Mouse (Mus musculus) bone marrow macrophage, adult 2 months (primary cell): ENCODE data around the gene Abca2. TPM values are rescaled to one million over a fixed set of nuclear protein-coding genes. Genes with fewer than 3 reads are reported as not detected.

Experiments used
- H3K27ac ChIP-seq: 2 replicates; pipeline ENCODE4 v1.5.1; 2012; ENCODE audit warnings: low read depth, low read length; ENCODE audit not compliant: insufficient read depth
- H3K4me1 ChIP-seq: 2 replicates; pipeline ENCODE4 v1.6.1; 2012; ENCODE audit warnings: low read length; ENCODE audit not compliant: control insufficient read depth, insufficient read depth
- H3K4me3 ChIP-seq: 2 replicates; pipeline ENCODE4 v1.5.1; 2012; ENCODE audit warnings: mild to moderate bottlenecking, low read length, moderate library complexity; ENCODE audit not compliant: insufficient read depth
- CTCF ChIP-seq: IDR thresholded peaks from 2 replicates; pipeline ENCODE4 v1.5.1; 2012; ENCODE audit warnings: low read depth, mild to moderate bottlenecking, low read length, moderate library complexity
- POLR2A ChIP-seq: IDR thresholded peaks from 2 replicates; pipeline ENCODE4 v1.6.1; 2012; ENCODE audit warnings: mild to moderate bottlenecking, low read depth, low read length, borderline replicate concordance
- polyA plus RNA-seq: library from polyadenylated mRNA; stranded (reverse); fragments of >200 nt; gene quantifications from 2 replicates; pipeline ENCODE4 v1.2.4, GENCODE M21; 2012; ENCODE audit not compliant: missing spikeins, insufficient read depth, insufficient read length

The Abca2 gene
- polyA plus RNA-seq, 1 experiment, result 16.4 TPM

DNA sequence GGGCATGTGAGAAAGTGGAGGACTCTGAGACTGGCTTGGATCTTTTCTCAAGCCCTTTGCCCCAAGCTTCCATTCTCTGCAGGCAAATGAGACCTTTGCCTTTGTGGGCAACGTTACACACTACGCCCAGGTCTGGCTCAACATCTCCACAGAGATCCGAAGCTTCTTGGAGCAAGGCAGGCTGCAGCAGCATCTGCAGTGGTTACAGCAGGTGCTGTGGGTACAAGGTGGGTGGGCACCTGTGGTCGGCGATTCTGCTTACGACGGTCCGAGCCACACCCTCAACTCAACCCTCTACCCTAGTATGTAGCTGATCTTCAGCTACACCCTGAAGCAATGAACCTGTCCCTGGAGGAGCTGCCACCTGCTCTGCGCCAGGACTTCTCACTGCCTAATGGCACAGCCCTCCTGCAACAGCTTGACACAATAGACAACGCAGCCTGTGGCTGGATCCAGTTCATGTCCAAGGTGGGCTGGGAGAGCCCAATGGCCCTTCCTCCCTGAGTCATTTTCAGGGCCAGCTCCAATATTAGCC lies 7.8 kb downstream of the Abca2 start:
- no peak for TF ChIP-seq POLR2A
- no peak for TF ChIP-seq CTCF
- Histone ChIP-seq H3K4me3 (no peak overlapping the region), H3K4me1 (no peaks in the 10 kb centered on the region), H3K27ac (no peak overlapping the region)

DNA sequence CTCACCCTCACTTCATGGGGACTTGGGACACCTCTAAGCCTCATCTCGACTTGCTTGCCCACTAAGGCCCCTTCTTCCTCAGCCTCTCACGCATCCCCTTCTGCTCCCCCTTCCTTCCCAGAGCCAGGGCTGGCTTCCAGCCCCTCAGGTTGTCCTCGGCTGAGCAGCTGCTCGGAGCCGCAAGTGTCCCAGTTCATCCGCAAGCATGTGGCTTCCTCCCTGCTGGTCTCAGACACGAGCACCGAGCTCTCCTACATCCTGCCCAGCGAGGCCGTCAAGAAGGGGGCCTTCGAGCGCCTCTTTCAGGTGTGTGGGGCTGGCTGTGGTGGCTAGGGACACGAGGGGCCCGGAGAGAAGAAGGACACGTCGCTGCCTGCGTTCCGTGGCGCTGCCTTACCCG lies 12.6 kb downstream of the Abca2 start:
- Histone ChIP-seq H3K4me1 (no peaks in the 10 kb centered on the region), H3K27ac (no peak overlapping the region), H3K4me3 (no peak overlapping the region)
- TF ChIP-seq POLR2A (no peak), CTCF (no peak)

DNA sequence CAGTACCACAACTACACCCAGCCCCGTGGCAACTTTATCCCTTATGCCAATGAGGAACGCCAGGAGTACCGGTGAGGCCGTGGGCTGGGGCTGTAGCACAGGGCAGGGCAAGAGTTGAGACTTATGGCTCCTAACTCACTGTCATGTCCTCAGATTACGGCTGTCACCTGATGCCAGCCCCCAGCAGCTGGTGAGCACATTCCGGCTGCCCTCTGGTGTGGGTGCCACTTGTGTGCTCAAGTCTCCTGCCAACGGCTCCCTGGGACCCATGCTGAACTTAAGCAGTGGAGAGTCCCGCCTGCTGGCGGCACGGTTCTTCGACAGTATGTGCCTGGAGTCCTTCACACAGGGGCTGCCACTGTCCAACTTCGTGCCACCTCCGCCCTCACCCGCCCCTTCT lies 14.2 kb downstream of the Abca2 start:
- Histone ChIP-seq H3K27ac (no peak overlapping the region), H3K4me1 (no peaks in the 10 kb centered on the region), H3K4me3 (no peak overlapping the region)
- no peak for TF ChIP-seq POLR2A
- no peak for TF ChIP-seq CTCF

DNA sequence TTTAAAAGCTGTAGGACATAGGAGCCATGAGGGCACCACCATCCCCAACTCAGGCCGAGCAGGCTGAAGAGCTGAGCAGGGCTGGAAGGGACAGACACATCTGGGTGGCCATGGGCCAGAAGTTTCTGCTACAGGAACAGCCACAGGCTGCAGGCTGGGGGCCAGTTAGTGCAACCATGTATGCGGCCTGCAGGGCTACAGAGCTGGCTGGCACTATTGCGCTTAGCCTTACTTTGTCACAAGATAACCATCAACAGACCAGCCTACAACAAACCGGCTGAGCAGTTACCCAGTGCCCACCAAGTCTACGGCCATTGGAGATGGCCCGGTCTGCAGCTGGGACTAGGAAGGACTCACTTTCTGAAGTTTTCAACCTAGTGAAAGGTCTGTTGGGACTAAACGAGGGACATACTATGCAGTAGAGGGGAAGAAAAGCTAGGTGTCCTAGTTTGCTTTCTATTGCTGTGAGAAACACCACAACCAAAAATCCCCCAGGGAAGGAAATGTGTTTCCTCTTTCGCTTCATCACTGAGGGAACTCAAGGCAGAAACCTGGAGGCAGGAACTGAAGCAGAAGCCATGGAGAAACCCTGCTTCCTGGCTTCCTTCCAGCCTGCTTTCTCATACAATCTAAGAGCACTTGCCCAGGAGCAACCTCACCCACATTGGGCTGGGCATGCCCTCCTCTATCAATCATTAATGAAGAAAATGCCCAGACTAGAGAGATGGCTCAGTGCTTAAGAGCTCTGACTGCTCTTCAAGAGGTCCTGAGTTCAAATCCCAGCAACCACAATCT lies 22.5 kb downstream of the Abca2 start:
- H3K4me1 ChIP-seq, result peaks cover 5% of the 10 kb centered on the region
- TF ChIP-seq CTCF (no peak), POLR2A (no peak)

DNA sequence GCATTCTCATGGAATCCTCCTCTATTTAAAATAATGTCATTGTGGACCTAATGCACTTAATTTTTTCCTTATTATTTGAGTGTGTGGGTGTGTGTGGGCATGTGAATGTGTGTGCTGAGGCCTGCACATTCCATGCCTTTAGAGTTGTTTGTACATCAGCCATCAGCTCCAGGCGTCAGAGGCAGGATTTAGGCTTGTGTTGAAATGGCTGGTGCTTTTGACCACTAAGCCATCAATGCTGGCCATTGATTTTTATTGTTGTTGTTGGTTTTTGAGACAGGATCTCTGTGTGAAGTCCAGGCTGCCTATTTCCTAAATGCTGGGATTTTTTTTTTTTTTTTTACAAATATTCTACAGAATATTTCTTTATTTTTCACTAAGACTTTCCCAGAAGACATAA lies 24.4 kb downstream of the Abca2 start:
- no peak for TF ChIP-seq CTCF
- no peak for TF ChIP-seq POLR2A
- H3K4me3 ChIP-seq, result no peak overlapping the region
- no peak overlapping the region for H3K27ac ChIP-seq
- peaks cover 5% of the 10 kb centered on the region for H3K4me1 ChIP-seq

More for the DNA sequence above, 22.5 kb downstream of the Abca2 start:
- Histone ChIP-seq H3K4me3 (no peak overlapping the region), H3K27ac (no peak overlapping the region)

DNA sequence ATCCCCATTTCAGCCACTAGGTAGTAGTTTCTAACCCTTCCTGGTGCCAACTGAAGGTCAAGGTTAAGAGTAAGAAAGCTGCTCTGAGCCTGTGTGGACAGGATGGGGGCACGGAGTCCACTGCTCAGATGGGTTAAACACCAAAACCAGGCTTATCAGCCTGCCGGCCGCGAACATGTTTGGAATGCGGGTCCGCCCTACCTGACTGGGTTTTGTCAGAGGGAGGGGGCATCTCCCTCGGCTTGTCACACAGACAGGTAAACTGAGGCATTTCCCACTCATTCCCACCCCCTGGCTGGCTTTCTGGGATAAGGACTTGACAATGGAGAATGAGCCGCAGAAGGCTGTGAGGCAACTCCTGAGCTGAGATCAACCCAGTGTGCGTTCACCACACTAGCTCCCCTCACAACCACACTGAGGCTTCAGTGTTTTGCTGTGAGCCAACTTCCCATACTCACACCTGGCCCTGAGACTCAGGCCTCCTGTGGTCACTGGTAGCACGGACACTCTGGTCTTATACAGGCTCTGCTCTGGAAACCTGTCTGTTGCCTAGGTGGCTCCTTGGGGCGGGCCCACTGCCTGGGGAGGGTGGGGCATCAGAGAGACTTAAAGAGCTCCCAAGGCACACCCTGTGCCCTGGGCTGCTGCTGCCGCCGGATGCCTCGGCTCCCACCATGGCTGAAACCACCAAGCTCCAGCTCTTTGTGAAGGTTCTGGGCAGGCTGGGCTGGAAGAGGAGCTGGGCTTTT lies 27.9 kb downstream of the Abca2 start, which contains the start of gene Clic3:
Gene Clic3, plus strand, starts transcription at position 634 of the 749 bp plus-strand sequence.
- TF ChIP-seq POLR2A (no peak), CTCF (no peak)
- peaks cover 6% of the 10 kb centered on the region for H3K4me1 ChIP-seq

DNA sequence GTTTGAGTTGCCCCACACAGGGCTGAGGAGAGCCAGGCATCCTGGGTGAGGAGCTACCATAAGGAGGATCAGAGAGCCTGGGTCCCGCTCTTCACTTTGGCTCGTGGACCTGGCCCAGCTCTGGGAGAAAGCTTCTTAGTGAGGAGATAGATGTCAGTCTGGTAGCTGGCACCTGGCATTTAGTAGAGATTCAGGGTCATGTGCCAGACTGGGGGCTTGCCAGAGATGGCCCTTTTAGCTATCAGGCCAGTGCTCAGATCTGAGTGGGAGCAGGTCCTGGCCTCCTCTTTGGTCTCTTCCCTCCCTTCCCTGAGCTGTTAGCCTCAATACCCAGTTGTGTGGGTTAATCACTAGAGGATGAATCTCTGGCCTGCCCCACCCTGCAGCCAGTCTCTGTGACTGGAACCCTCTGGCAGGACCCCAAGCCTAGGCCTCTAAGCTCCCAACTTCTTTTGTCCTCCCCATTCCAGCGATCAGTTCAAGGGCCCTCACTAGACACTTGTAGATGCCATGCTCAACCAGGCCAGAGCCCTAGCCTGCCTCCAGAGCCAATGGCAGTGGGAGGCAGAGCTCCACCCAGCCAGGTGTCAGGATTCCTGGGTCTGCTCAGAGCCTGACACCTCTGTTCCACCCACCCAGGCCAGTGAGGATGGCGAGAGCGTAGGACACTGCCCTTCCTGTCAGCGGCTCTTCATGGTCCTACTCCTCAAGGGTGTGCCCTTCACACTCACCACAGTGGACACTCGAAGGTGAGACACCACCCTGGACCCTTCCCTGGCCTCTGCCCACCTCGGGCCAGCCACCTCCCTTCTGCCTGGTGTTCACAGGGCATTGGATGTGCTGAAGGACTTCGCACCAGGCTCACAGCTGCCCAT lies 28.8 kb downstream of the Abca2 start:
- H3K27ac ChIP-seq, result no peak overlapping the region
- no peak for TF ChIP-seq POLR2A
- no peak for TF ChIP-seq CTCF
- H3K4me1 ChIP-seq, result peaks cover 13% of the 10 kb centered on the region
- H3K4me3 ChIP-seq, result no peak overlapping the region

More for the DNA sequence above, 27.9 kb downstream of the Abca2 start, which contains the start of gene Clic3:
- H3K4me3 ChIP-seq, result no peak within 1 kb of the TSS
- H3K27ac ChIP-seq, result no peak within 1 kb of the TSS

DNA sequence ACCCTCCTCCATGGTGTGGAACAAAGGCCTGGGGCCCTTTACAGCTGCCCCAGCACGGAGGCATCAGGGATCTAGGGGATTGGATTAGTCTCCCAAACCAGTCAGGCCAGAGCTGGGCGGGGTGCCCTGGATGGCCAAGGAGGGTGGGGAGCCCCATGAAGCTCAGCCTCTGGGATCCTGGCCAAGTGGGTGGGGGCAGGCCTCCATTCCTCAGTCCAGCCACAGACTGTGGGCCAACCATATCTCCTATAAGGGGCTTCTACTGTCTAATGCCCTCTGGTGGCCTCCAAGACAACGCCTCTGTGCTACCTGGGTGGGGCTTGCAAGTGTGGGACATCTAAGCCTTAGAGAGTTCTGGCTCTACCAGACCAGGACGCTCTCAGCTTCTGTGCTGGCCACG lies 30.4 kb downstream of the Abca2 start:
- no peak overlapping the region for H3K4me3 ChIP-seq
- H3K27ac ChIP-seq, result no peak overlapping the region

DNA sequence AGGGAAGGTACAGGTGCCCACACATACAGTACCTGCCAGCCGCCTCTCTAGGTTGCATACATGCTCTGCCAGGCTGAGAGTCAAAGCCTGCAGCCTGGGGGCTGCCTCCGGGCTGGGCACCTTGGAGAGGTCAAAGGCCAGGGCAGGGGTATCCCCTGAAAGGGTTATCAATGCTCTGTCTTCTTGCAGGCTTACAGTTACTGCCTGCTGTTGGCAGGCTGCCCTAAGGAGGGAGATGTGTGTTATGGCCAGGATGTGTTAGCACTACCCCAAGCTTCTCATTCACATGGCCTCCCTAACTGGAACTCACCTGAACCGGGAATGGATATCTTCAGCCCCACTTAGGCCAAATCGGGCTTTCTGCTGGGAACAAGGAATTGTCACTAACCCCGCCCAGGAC lies 31.6 kb downstream of the Abca2 start:
- no peak for TF ChIP-seq CTCF
- Histone ChIP-seq H3K4me1 (peaks cover 13% of the 10 kb centered on the region), H3K27ac (no peak overlapping the region), H3K4me3 (peak overlapping the region; percentile 87)

More for the DNA sequence above, 30.4 kb downstream of the Abca2 start:
- TF ChIP-seq POLR2A (no peak), CTCF (no peak)
- H3K4me1 ChIP-seq, result peaks cover 13% of the 10 kb centered on the region
